Mouse (Mus musculus): ENCODE data around the gene Fbxo4. TPM values are rescaled to one million over a fixed set of nuclear protein-coding genes. Genes with fewer than 3 reads are reported as not detected.

Gene Fbxo4
- 10.9 TPM for polyA plus RNA-seq (2014; fragmentation: Illumina TruSeq; extraction: RNeasy Lipid Tissue Mini Kit (QIAGEN cat#74804); ENCODE audit: low read depth, low replicate concordance)

GRCm38 (mm10) chr15:3979061-3979848 is at the start of gene Fbxo4:
Gene Fbxo4 (minus strand): TSS chr15:3979573.

GRCm38 (mm10) chr15:4026231-4026773 is 46.9 kb upstream of the Fbxo4 start, which contains the start of gene Oxct1:
Gene Oxct1 (plus strand): TSS chr15:4026383.

GRCm38 (mm10) chr15:3995448-3996266 is 16.3 kb upstream of the Fbxo4 start, which contains the start of gene AW549877:
Gene AW549877 (minus strand): TSS chr15:3995744.

Other genes with a start within 250 kb of the Fbxo4 start
- 37.2 TPM for gene AW549877, start 16.2 kb upstream of the Fbxo4 start, polyA plus RNA-seq (2014; fragmentation: Illumina TruSeq; extraction: RNeasy Lipid Tissue Mini Kit (QIAGEN cat#74804); ENCODE audit: low read depth, low replicate concordance)
- gene Oxct1, start 46.8 kb upstream of the Fbxo4 start, polyA plus RNA-seq (2014; fragmentation: Illumina TruSeq; extraction: RNeasy Lipid Tissue Mini Kit (QIAGEN cat#74804); ENCODE audit: low read depth, low replicate concordance), result 79.6 TPM

All from testis, adult 10 weeks (tissue).